Mouse (Mus musculus) inflammation-experienced regulatory T-cells (primary cell): ENCODE results near the gene Slc10a6. TPM values are rescaled to one million over a fixed set of nuclear protein-coding genes. Genes with fewer than 3 reads are reported as not detected.

Source experiments
- polyA plus RNA-seq, 2 experiments: library from polyadenylated mRNA; unstranded; fragments of 100-300 nt; shearing (Covaris generic); gene quantifications; one replicate each; pipeline ENCODE4 v1.2.1; 2017

The Slc10a6 gene
- 1 to 10 TPM in 1 of 2 experiments, not detected in 1; 1.1 TPM for polyA plus RNA-seq

GRCm38 (mm10) chr5:103629111-103629764, at the start of gene Slc10a6:
Slc10a6 (minus strand) TSS chr5:103629403.

GRCm38 (mm10) chr5:103655346-103656118, 26.3 kb upstream of the Slc10a6 start, which contains the start of gene 1700016H13Rik:
1700016H13Rik (minus strand) TSS chr5:103656010.

Other genes with a start within 250 kb of the Slc10a6 start
- gene Ptpn13, start 204.2 kb downstream of the Slc10a6 start, polyA plus RNA-seq: 10 to 100 TPM; 46.8 to 62.2 TPM
- gene 1700016H13Rik, start 26.6 kb upstream of the Slc10a6 start, polyA plus RNA-seq: not detected
- 10 to 100 TPM; 41.4 to 49.9 TPM for gene Aff1, start 63.0 kb upstream of the Slc10a6 start, polyA plus RNA-seq